ENCODE assay signal across 10 mouse cellular contexts in genomic region chr16:44629296-44630275, GRCm38 (mm10).
A peak's percentile ranks its signal among the peaks of the same experiment; 100 is the strongest.
DNase-seq lines count a peak whose midpoint lies in the region; ATAC-seq and TF ChIP-seq lines count a peak whose summit lies in the region.
"Had no signal": no experiment of that assay in that cellular context is flagged by ENCODE, and none has a peak within 500 bp of the region (broad histone marks: within the 10 kb centered on the region; RNA-seq: fewer than 3 reads in every experiment).

No protein-coding gene starts in this region.

- peak overlapping the region; percentile 64; the same call in 1 of the 2 replicates for H3K27ac ChIP-seq in cerebellum, adult 2 months (ENCODE audit: insufficient read depth, low read length)
- no peak overlapping the region for H3K27ac ChIP-seq in midbrain, embryonic 11.5 days (ENCODE audit: low read depth, low read length)
- H3K27ac ChIP-seq in midbrain, embryonic 13.5 days, result no peak overlapping the region

- no peak overlapping the region for H3K9ac ChIP-seq in midbrain, embryonic 11.5 days (ENCODE audit: low read length)
- H3K9ac ChIP-seq in midbrain, embryonic 13.5 days (replicated peaks), result no peak overlapping the region

- 79% methylated on average over 8 of the region's 8 CpGs for WGBS in cerebellum, adult 2 months
- 83% methylated on average over 8 of the region's 8 CpGs for WGBS in midbrain, embryonic 11.5 days
- 82% methylated on average over 8 of the region's 8 CpGs for WGBS in midbrain, embryonic 13.5 days

- no peaks in the 10 kb centered on the region for H3K27me3 ChIP-seq in cerebellum, adult 2 months (ENCODE audit: control insufficient read depth, insufficient read depth, low read length)
- no peaks in the 10 kb centered on the region for H3K27me3 ChIP-seq in midbrain, embryonic 11.5 days (ENCODE audit: control insufficient read depth, insufficient read depth, low read length)
- no peaks in the 10 kb centered on the region for H3K27me3 ChIP-seq in midbrain, embryonic 13.5 days

- ATAC-seq in midbrain, embryonic 11.5 days (ENCODE audit: low FRiP score), result no peak
- no peak for ATAC-seq in midbrain, embryonic 13.5 days

- H3K36me3 ChIP-seq in midbrain, embryonic 11.5 days (ENCODE audit: control insufficient read depth, insufficient read depth, low read length), result no peaks in the 10 kb centered on the region
- no peaks in the 10 kb centered on the region for H3K36me3 ChIP-seq in midbrain, embryonic 13.5 days

- no peak for TF ChIP-seq POLR2A in cerebellum, adult 2 months (IDR thresholded peaks at IDR 0.05; ENCODE audit: borderline replicate concordance, insufficient read depth, low read length)

- no peak for DNase-seq in cerebellum, adult 2 months
- no peak for DNase-seq in cerebellum, postnatal 4 days (ENCODE audit: low spot score in 2 of 2)
- peak; percentile 75 for DNase-seq in midbrain, embryonic 11.5 days (ENCODE audit: low spot score, missing footprints)
- DNase-seq in kidney, postnatal 10 days, result peak; percentile 44
- peak; percentile 26 for DNase-seq in yolk sac, embryonic 10.5 days (ENCODE audit: low spot score)
- DNase-seq in left cerebral cortex, postnatal 10 days (ENCODE audit: extremely low spot score in 1 of 2, low spot score in 2 of 2), result no peak
- DNase-seq in adrenal gland, postnatal 36 days, result no peak
- DNase-seq: layer of hippocampus, postnatal 36 days; lung, postnatal 14 days had no signal

- intact Hi-C loops in left cerebral cortex, postnatal 10 days (cut with DNase I), result no loop called here

- H3K4me1 ChIP-seq in cerebellum, adult 2 months (ENCODE audit: control insufficient read depth, insufficient read depth, low read length), result peaks cover 29% of the 10 kb centered on the region
- 0 out of 2 replicates have a peak, but pooled peaks cover 3% of the 10 kb centered on the region for H3K4me1 ChIP-seq in midbrain, embryonic 11.5 days (ENCODE audit: control insufficient read depth, insufficient read depth, low read length)
- peaks cover 15% of the 10 kb centered on the region for H3K4me1 ChIP-seq in midbrain, embryonic 13.5 days (replicated peaks)

- H3K4me2 ChIP-seq in midbrain, embryonic 11.5 days, result no peak overlapping the region
- H3K4me2 ChIP-seq in midbrain, embryonic 13.5 days (replicated peaks), result no peak overlapping the region

- H3K9me3 ChIP-seq in midbrain, embryonic 11.5 days (ENCODE audit: control insufficient read depth, low read length), result no peaks in the 10 kb centered on the region
- no peaks in the 10 kb centered on the region for H3K9me3 ChIP-seq in midbrain, embryonic 13.5 days

- no peak overlapping the region for H3K4me3 ChIP-seq in cerebellum, adult 2 months (replicated peaks; ENCODE audit: insufficient read depth, low read depth, low read length)
- H3K4me3 ChIP-seq in midbrain, embryonic 11.5 days (ENCODE audit: low read depth, low read length), result no peak overlapping the region
- H3K4me3 ChIP-seq in midbrain, embryonic 13.5 days (replicated peaks), result no peak overlapping the region

- no peak for TF ChIP-seq CTCF in cerebellum, adult 2 months (IDR thresholded peaks at IDR 0.05; ENCODE audit: borderline replicate concordance, insufficient read depth, low read depth, low read length)

Comparison
In these comparisons a context has a peak if more than half of its experiments do, and no peak if none do; other contexts are left out.
1. DNase-seq: peak in midbrain, embryonic 11.5 days (single experiment), kidney, postnatal 10 days (single experiment) and yolk sac, embryonic 10.5 days (single experiment); none in cerebellum, adult 2 months (0 of 2), cerebellum, postnatal 4 days (0 of 2), left cerebral cortex, postnatal 10 days (0 of 2) and adrenal gland, postnatal 36 days (0 of 2).